Mouse (Mus musculus): ENCODE measurements around the gene Ifi214. TPM values are rescaled to one million over a fixed set of nuclear protein-coding genes. Genes with fewer than 3 reads are reported as not detected.
"Not testable (repeated sequence)": the region's sequence is repeated elsewhere in the genome, so short reads cannot be mapped to it uniquely, and the experiment has no call there.

Gene Ifi214
- total RNA-seq (2014; rRNA removed) (0.13 and 0.37 TPM in 2 replicates), polyA plus RNA-seq (2012; rRNA removed) (not detected in 2 replicates)

- not testable (repeated sequence) for H3K27me3 ChIP-seq (ENCODE audit: control insufficient read depth, insufficient read depth, low read length); H3K27ac ChIP-seq (replicated peaks; ENCODE audit: insufficient read depth, low read depth, low read length); DNase-seq (ENCODE audit: extremely low read depth, low read depth, low spot score); H3K4me3 ChIP-seq (ENCODE audit: insufficient read depth, low read depth, low read length); H3K4me1 ChIP-seq (ENCODE audit: control insufficient read depth, insufficient read depth, low read length); H3K9ac ChIP-seq (ENCODE audit: low read depth, low read length); H3K36me3 ChIP-seq (ENCODE audit: control insufficient read depth, insufficient read depth, low read length); H3K79me2 ChIP-seq (ENCODE audit: control insufficient read depth, insufficient read depth, low read length)
- WGBS: 81% methylated on average over 3 of the region's 3 CpGs
These were observed at the start of gene Ifi214 for GRCm38 (mm10) chr1:173535791-173536190. Gene Ifi214, minus strand, starts transcription at chr1:173535957.

- H3K36me3 ChIP-seq (ENCODE audit: control insufficient read depth, insufficient read depth, low read length): no peaks in the 10 kb centered on the region
- H3K4me1 ChIP-seq (ENCODE audit: control insufficient read depth, insufficient read depth, low read length): no peaks in the 10 kb centered on the region
- H3K9ac ChIP-seq (ENCODE audit: low read depth, low read length): no peak overlapping the region
- H3K4me3 ChIP-seq (ENCODE audit: insufficient read depth, low read depth, low read length): no peak overlapping the region
- no peaks in the 10 kb centered on the region for H3K27me3 ChIP-seq (ENCODE audit: control insufficient read depth, insufficient read depth, low read length)
- WGBS: 89% methylated on average over 26 of the region's 26 CpGs
- no peak for TF ChIP-seq CTCF (IDR thresholded peaks at IDR 0.05; ENCODE audit: low read depth, low read length)
- TF ChIP-seq POLR2A (IDR thresholded peaks at IDR 0.05; ENCODE audit: extremely low read depth, insufficient read depth, low read length): no peak
- H3K27ac ChIP-seq (replicated peaks; ENCODE audit: insufficient read depth, low read depth, low read length): no peak overlapping the region
- no peaks in the 10 kb centered on the region for H3K79me2 ChIP-seq (ENCODE audit: control insufficient read depth, insufficient read depth, low read length)
- no peak for DNase-seq (ENCODE audit: extremely low read depth, low read depth, low spot score)
These were observed 44.3 kb upstream of the Ifi214 start for GRCm38 (mm10) chr1:173579921-173580585.

GRCm38 (mm10) chr1:173579079-173579478, 43.3 kb upstream of the Ifi214 start:
- no peak overlapping the region for H3K4me3 ChIP-seq (ENCODE audit: insufficient read depth, low read depth, low read length)
- DNase-seq (ENCODE audit: extremely low read depth, low read depth, low spot score): no peak
- H3K79me2 ChIP-seq (ENCODE audit: control insufficient read depth, insufficient read depth, low read length): no peaks in the 10 kb centered on the region
- H3K4me1 ChIP-seq (ENCODE audit: control insufficient read depth, insufficient read depth, low read length): no peaks in the 10 kb centered on the region
- 93% methylated on average over 9 of the region's 9 CpGs for WGBS
- no peak overlapping the region for H3K9ac ChIP-seq (ENCODE audit: low read depth, low read length)
- no peaks in the 10 kb centered on the region for H3K36me3 ChIP-seq (ENCODE audit: control insufficient read depth, insufficient read depth, low read length)
- H3K27ac ChIP-seq (replicated peaks; ENCODE audit: insufficient read depth, low read depth, low read length): no peak overlapping the region
- no peak for TF ChIP-seq POLR2A (IDR thresholded peaks at IDR 0.05; ENCODE audit: extremely low read depth, insufficient read depth, low read length)
- no peak for TF ChIP-seq CTCF (IDR thresholded peaks at IDR 0.05; ENCODE audit: low read depth, low read length)
- H3K27me3 ChIP-seq (ENCODE audit: control insufficient read depth, insufficient read depth, low read length): no peaks in the 10 kb centered on the region

GRCm38 (mm10) chr1:173550491-173551050, 14.8 kb upstream of the Ifi214 start:
- not testable (repeated sequence) for DNase-seq (ENCODE audit: extremely low read depth, low read depth, low spot score); H3K36me3 ChIP-seq (ENCODE audit: control insufficient read depth, insufficient read depth, low read length); H3K79me2 ChIP-seq (ENCODE audit: control insufficient read depth, insufficient read depth, low read length); H3K4me3 ChIP-seq (ENCODE audit: insufficient read depth, low read depth, low read length); H3K27me3 ChIP-seq (ENCODE audit: control insufficient read depth, insufficient read depth, low read length); H3K27ac ChIP-seq (replicated peaks; ENCODE audit: insufficient read depth, low read depth, low read length); H3K9ac ChIP-seq (ENCODE audit: low read depth, low read length); H3K4me1 ChIP-seq (ENCODE audit: control insufficient read depth, insufficient read depth, low read length)
- 72% methylated on average over 5 of the region's 5 CpGs for WGBS

DNA sequence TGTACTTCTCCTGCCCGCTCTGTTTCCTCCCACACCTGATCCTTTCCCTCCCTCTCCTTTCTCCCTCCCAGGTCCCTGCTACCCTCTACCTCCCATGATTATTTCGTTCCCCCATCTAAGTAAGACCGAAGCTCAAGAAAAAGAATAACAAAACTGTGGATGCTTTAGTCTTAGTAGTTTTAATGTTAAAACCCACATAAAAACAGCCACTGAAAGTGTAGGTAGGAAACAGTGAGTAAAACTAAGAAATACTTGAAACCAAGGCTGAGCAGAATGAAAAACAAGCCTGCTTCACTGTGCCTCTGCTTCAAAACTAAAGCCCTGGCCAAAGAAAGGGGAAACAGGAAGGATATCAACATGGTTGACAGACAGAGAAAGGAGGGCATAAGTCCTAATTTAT, 13.0 kb upstream of the Ifi214 start:
- not testable (repeated sequence) for H3K27ac ChIP-seq (replicated peaks; ENCODE audit: insufficient read depth, low read depth, low read length); DNase-seq (ENCODE audit: extremely low read depth, low read depth, low spot score); H3K4me3 ChIP-seq (ENCODE audit: insufficient read depth, low read depth, low read length); H3K4me1 ChIP-seq (ENCODE audit: control insufficient read depth, insufficient read depth, low read length); H3K79me2 ChIP-seq (ENCODE audit: control insufficient read depth, insufficient read depth, low read length); H3K36me3 ChIP-seq (ENCODE audit: control insufficient read depth, insufficient read depth, low read length); H3K9ac ChIP-seq (ENCODE audit: low read depth, low read length); H3K27me3 ChIP-seq (ENCODE audit: control insufficient read depth, insufficient read depth, low read length)
- 80% methylated on average over 3 of the region's 3 CpGs for WGBS

DNA sequence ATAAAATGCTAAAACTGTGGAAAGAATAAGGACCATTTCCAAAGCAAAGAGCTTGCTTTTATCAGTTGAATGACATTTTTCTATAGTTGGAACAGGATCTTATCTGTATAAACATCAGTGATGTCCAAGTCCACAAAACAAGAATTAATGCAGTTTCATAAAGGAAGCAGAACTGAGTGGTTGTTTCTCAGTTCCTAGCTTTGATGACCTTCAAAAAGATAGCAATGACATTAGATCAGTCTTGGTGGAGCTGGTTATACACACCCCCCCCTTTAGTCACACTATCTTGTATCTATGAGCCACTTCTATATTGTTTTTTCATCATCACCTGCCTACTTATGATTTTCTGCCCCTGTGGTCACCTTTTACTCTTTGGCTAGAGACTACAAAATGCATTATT, 14.3 kb downstream of the Ifi214 start:
- H3K4me1 ChIP-seq (ENCODE audit: control insufficient read depth, insufficient read depth, low read length): no peaks in the 10 kb centered on the region
- H3K27me3 ChIP-seq (ENCODE audit: control insufficient read depth, insufficient read depth, low read length): no peaks in the 10 kb centered on the region
- no peak overlapping the region for H3K4me3 ChIP-seq (ENCODE audit: insufficient read depth, low read depth, low read length)
- no peak overlapping the region for H3K27ac ChIP-seq (replicated peaks; ENCODE audit: insufficient read depth, low read depth, low read length)
- DNase-seq (ENCODE audit: extremely low read depth, low read depth, low spot score): no peak
- no peak overlapping the region for H3K9ac ChIP-seq (ENCODE audit: low read depth, low read length)
- no peaks in the 10 kb centered on the region for H3K36me3 ChIP-seq (ENCODE audit: control insufficient read depth, insufficient read depth, low read length)
- TF ChIP-seq CTCF (IDR thresholded peaks at IDR 0.05; ENCODE audit: low read depth, low read length): no peak
- no peak for TF ChIP-seq POLR2A (IDR thresholded peaks at IDR 0.05; ENCODE audit: extremely low read depth, insufficient read depth, low read length)
- H3K79me2 ChIP-seq (ENCODE audit: control insufficient read depth, insufficient read depth, low read length): no peaks in the 10 kb centered on the region

DNA sequence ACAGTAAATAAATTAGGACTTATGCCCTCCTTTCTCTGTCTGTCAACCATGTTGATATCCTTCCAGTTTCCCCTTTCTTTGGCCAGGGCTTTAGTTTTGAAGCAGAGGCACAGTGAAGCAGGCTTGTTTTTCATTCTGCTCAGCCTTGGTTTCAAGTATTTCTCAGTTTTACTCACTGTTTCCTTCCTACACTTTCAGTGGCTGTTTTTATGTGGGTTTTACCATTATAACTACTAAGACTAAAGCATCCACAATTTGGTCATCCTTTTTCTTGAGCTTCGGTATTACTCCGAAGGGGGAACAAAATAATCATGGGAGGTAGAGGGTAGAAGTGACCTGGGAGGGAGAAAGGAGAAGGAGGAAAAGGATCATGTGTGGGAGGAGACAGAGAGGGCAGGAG, 25.2 kb downstream of the Ifi214 start:
- not testable (repeated sequence) for DNase-seq (ENCODE audit: extremely low read depth, low read depth, low spot score); H3K27me3 ChIP-seq (ENCODE audit: control insufficient read depth, insufficient read depth, low read length); H3K79me2 ChIP-seq (ENCODE audit: control insufficient read depth, insufficient read depth, low read length); H3K4me1 ChIP-seq (ENCODE audit: control insufficient read depth, insufficient read depth, low read length); H3K4me3 ChIP-seq (ENCODE audit: insufficient read depth, low read depth, low read length); H3K36me3 ChIP-seq (ENCODE audit: control insufficient read depth, insufficient read depth, low read length); H3K27ac ChIP-seq (replicated peaks; ENCODE audit: insufficient read depth, low read depth, low read length); H3K9ac ChIP-seq (ENCODE audit: low read depth, low read length)
- WGBS: 95% methylated on average over 2 of the region's 2 CpGs

DNA sequence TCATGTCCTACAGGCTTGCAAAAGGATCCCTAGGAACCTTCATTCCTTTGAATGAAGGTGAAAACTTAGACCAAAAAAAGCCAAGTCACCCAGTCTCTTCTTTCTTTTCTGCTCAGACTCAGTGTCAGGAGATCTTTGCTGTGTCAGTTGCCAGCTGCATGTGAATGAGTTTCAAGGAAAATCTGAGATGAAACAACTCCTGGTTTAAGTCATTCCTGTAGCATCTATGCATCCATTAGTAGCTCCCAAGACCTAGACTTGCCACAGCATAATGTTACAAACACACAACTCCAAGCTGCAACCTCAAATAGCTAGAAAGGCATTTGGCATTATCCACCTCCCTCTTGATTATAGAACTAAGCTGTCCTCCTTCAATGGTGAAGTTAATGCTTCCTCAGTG, 44.3 kb downstream of the Ifi214 start:
- H3K27ac ChIP-seq (replicated peaks; ENCODE audit: insufficient read depth, low read depth, low read length); H3K79me2 ChIP-seq (ENCODE audit: control insufficient read depth, insufficient read depth, low read length); H3K36me3 ChIP-seq (ENCODE audit: control insufficient read depth, insufficient read depth, low read length); H3K9ac ChIP-seq (ENCODE audit: low read depth, low read length); H3K27me3 ChIP-seq (ENCODE audit: control insufficient read depth, insufficient read depth, low read length); DNase-seq (ENCODE audit: extremely low read depth, low read depth, low spot score); H3K4me1 ChIP-seq (ENCODE audit: control insufficient read depth, insufficient read depth, low read length); H3K4me3 ChIP-seq (ENCODE audit: insufficient read depth, low read depth, low read length): not testable (repeated sequence)
